ENCODE assay signal across 8 mouse cellular contexts in genomic region chr12:112679027-112679996, GRCm38 (mm10). TPM values are rescaled to one million over a fixed set of nuclear protein-coding genes. Genes with fewer than 3 reads are reported as not detected.
A peak's percentile ranks its signal among the peaks of the same experiment; 100 is the strongest.
DNase-seq lines count a peak whose midpoint lies in the region; ATAC-seq and TF ChIP-seq lines count a peak whose summit lies in the region.

No protein-coding gene starts in this region.

- DNase-seq in spleen, adult 2 months (ENCODE audit: low read depth in 1 of 2, low spot score in 2 of 2): peak in 1 of 2 experiments; percentile 33
- no peak for DNase-seq in spleen, adult 12 weeks (ENCODE audit: low spot score)
- DNase-seq in embryonic facial prominence, embryonic 14.5 days (ENCODE audit: low spot score): peak; percentile 60
- peak; percentile 83 for DNase-seq in lung, embryonic 14.5 days
- no peak for DNase-seq in cerebellum, postnatal 4 days (ENCODE audit: low spot score in 2 of 2)

- no peaks in the 10 kb centered on the region for H3K9me3 ChIP-seq in embryonic facial prominence, embryonic 14.5 days (ENCODE audit: control insufficient read depth, low read length)
- no peaks in the 10 kb centered on the region for H3K9me3 ChIP-seq in lung, embryonic 14.5 days (ENCODE audit: low read depth, low read length)
- H3K9me3 ChIP-seq in stomach, embryonic 14.5 days (ENCODE audit: control insufficient read depth, low read depth, low read length): no peaks in the 10 kb centered on the region

- TF ChIP-seq CTCF in spleen, adult 2 months (IDR thresholded peaks at IDR 0.05; ENCODE audit: extremely low read depth, insufficient read depth, insufficient read length, insufficient replicate concordance): no peak
- TF ChIP-seq CTCF in lung, embryonic 14.5 days (IDR thresholded peaks at IDR 0.05; ENCODE audit: low read depth): no peak

- no peak for TF ChIP-seq POLR2A in spleen, adult 2 months (IDR thresholded peaks at IDR 0.05; ENCODE audit: low read depth, low read length)

- peak overlapping the region; percentile 96 for H3K4me2 ChIP-seq in embryonic facial prominence, embryonic 14.5 days (ENCODE audit: low read depth, low read length)
- peak overlapping the region; percentile 97 for H3K4me2 ChIP-seq in lung, embryonic 14.5 days
- peak overlapping the region; percentile 94 for H3K4me2 ChIP-seq in stomach, embryonic 14.5 days (replicated peaks; ENCODE audit: low read depth, low read length)

- no peak overlapping the region for H3K27ac ChIP-seq in spleen, adult 2 months (ENCODE audit: insufficient read depth, low read length)
- H3K27ac ChIP-seq in embryonic facial prominence, embryonic 14.5 days (replicated peaks; ENCODE audit: low read depth, low read length): peak overlapping the region; percentile 65
- peak overlapping the region; percentile 90 for H3K27ac ChIP-seq in lung, embryonic 14.5 days (ENCODE audit: low read depth)
- peak overlapping the region; percentile 95 for H3K27ac ChIP-seq in stomach, embryonic 14.5 days (ENCODE audit: low read length)

- H3K36me3 ChIP-seq in spleen, adult 2 months (ENCODE audit: control insufficient read depth, insufficient read depth, low read length): no peaks in the 10 kb centered on the region
- H3K36me3 ChIP-seq in embryonic facial prominence, embryonic 14.5 days (ENCODE audit: control insufficient read depth, insufficient read depth, low read length): no peaks in the 10 kb centered on the region
- H3K36me3 ChIP-seq in lung, embryonic 14.5 days (ENCODE audit: insufficient read depth): 0 out of 2 replicates have a peak, but pooled peaks cover 5% of the 10 kb centered on the region
- no peaks in the 10 kb centered on the region; the same call in 1 of the 2 replicates for H3K36me3 ChIP-seq in stomach, embryonic 14.5 days (ENCODE audit: control insufficient read depth, insufficient read depth, low read length)

- H3K4me3 ChIP-seq in spleen, adult 2 months (ENCODE audit: extremely low read depth, insufficient read depth, insufficient read length): peak overlapping the region; percentile 75
- H3K4me3 ChIP-seq in embryonic facial prominence, embryonic 14.5 days (ENCODE audit: low read depth, low read length): peak overlapping the region; percentile 72
- H3K4me3 ChIP-seq in lung, embryonic 14.5 days (ENCODE audit: low read depth, low read length): peak overlapping the region; percentile 66
- H3K4me3 ChIP-seq in stomach, embryonic 14.5 days (ENCODE audit: low read depth, low read length): peak overlapping the region; percentile 71

- ATAC-seq in embryonic facial prominence, embryonic 14.5 days (ENCODE audit: low read depth): peak; percentile 31; the same call in 1 of the 2 replicates
- peak; percentile 31 for ATAC-seq in inflammation-experienced regulatory T-cells, adult 6 months
- peak; percentile 41 for ATAC-seq in lung, embryonic 14.5 days (ENCODE audit: insufficient read depth)
- peak; percentile 68 for ATAC-seq in stomach, embryonic 14.5 days (ENCODE audit: insufficient number of reproducible peaks, insufficient read depth, low FRiP score, low read depth)
- no peak for ATAC-seq in megakaryocyte-erythroid progenitor cell, adult 5-6 weeks (replicated peaks; ENCODE audit: low FRiP score, low TSS enrichment, poor library complexity, severe bottlenecking)

- peaks cover 6% of the 10 kb centered on the region for H3K27me3 ChIP-seq in spleen, adult 2 months (ENCODE audit: control insufficient read depth, insufficient read depth, low read length)
- peaks cover 49% of the 10 kb centered on the region for H3K27me3 ChIP-seq in embryonic facial prominence, embryonic 14.5 days (replicated peaks; ENCODE audit: control insufficient read depth, insufficient read depth, low read length)
- peaks cover 17% of the 10 kb centered on the region for H3K27me3 ChIP-seq in lung, embryonic 14.5 days (ENCODE audit: insufficient read depth, low read length)
- H3K27me3 ChIP-seq in stomach, embryonic 14.5 days (ENCODE audit: control insufficient read depth, insufficient read depth, low read length): no peaks in the 10 kb centered on the region

- peak overlapping the region; percentile 64 for H3K9ac ChIP-seq in embryonic facial prominence, embryonic 14.5 days (ENCODE audit: low read depth, low read length)
- H3K9ac ChIP-seq in lung, embryonic 14.5 days: peak overlapping the region; percentile 66
- H3K9ac ChIP-seq in stomach, embryonic 14.5 days (replicated peaks; ENCODE audit: low read depth, low read length): peak overlapping the region; percentile 52

- peaks cover 10% of the 10 kb centered on the region for H3K4me1 ChIP-seq in spleen, adult 2 months (ENCODE audit: control insufficient read depth, insufficient read depth, insufficient read length)
- H3K4me1 ChIP-seq in embryonic facial prominence, embryonic 14.5 days (ENCODE audit: control insufficient read depth, insufficient read depth, low read length): peaks cover 12% of the 10 kb centered on the region
- peaks cover 24% of the 10 kb centered on the region for H3K4me1 ChIP-seq in lung, embryonic 14.5 days (ENCODE audit: insufficient read depth)
- peaks cover 33% of the 10 kb centered on the region for H3K4me1 ChIP-seq in stomach, embryonic 14.5 days (ENCODE audit: control insufficient read depth, insufficient read depth, low read length)

- WGBS in spleen, adult 2 months: 10% methylated on average over 78 of the region's 87 CpGs
- 11% methylated on average over 23 of the region's 87 CpGs for WGBS in embryonic facial prominence, embryonic 14.5 days
- 4% methylated on average over 73 of the region's 87 CpGs for WGBS in lung, embryonic 14.5 days
- WGBS in stomach, embryonic 14.5 days: 4% methylated on average over 75 of the region's 87 CpGs

RNA-seq across cellular contexts. Expression of gene Zbtb42, which starts 0.7 kb away (rescaled TPM):
- polyA plus RNA-seq in spleen, adult 2 months (2012; rRNA removed): 7.6 and 11.5 TPM in 2 replicates
- polyA plus RNA-seq in embryonic facial prominence, embryonic 14.5 days (2014; fragmentation: Nextera tagmentation; extraction: Ambion mirVana): 3.7 and 3.8 TPM in 2 replicates
- 1 to 10 TPM; 3.7 to 4.3 (median 3.8) TPM for polyA plus RNA-seq in inflammation-experienced regulatory T-cells, adult 6 months (2017; shearing (Covaris generic))
- polyA plus RNA-seq in lung, embryonic 14.5 days (2014; fragmentation: Nextera tagmentation; extraction: Ambion mirVana): 6.7 and 9.0 TPM in 2 replicates
- polyA plus RNA-seq in stomach, embryonic 14.5 days (2014; fragmentation: Nextera tagmentation; extraction: Ambion mirVana): 10.9 and 14.2 TPM in 2 replicates
- 0.33 and 0.67 TPM in 2 replicates for total RNA-seq in megakaryocyte-erythroid progenitor cell, adult 5-6 weeks (2014; fragmentation: Nextera tagmentation)
- total RNA-seq in megakaryocyte-erythroid progenitor cell, adult 5-6 weeks (2017): 0.11 and 6.8 TPM in 2 replicates

RNA-seq across cellular contexts. Expression of gene Akt1, which starts 4.6 kb away (rescaled TPM):
- polyA plus RNA-seq in spleen, adult 2 months (2012; rRNA removed): 105 and 137 TPM in 2 replicates
- polyA plus RNA-seq in embryonic facial prominence, embryonic 14.5 days (2014; fragmentation: Nextera tagmentation; extraction: Ambion mirVana): 76.4 and 84.0 TPM in 2 replicates
- polyA plus RNA-seq in inflammation-experienced regulatory T-cells, adult 6 months (2017; shearing (Covaris generic)): 10 to 100 TPM; 20.2 to 26.3 (median 21.0) TPM
- polyA plus RNA-seq in lung, embryonic 14.5 days (2014; fragmentation: Nextera tagmentation; extraction: Ambion mirVana): 140 and 166 TPM in 2 replicates
- polyA plus RNA-seq in stomach, embryonic 14.5 days (2014; fragmentation: Nextera tagmentation; extraction: Ambion mirVana): 55.6 and 64.6 TPM in 2 replicates
- 101 and 119 TPM in 2 replicates for total RNA-seq in megakaryocyte-erythroid progenitor cell, adult 5-6 weeks (2014; fragmentation: Nextera tagmentation)
- 42.9 and 71.8 TPM in 2 replicates for total RNA-seq in megakaryocyte-erythroid progenitor cell, adult 5-6 weeks (2017)

RNA-seq across cellular contexts. Expression of gene Siva1, which starts 34.8 kb away (rescaled TPM):
- 31.6 and 42.5 TPM in 2 replicates for polyA plus RNA-seq in spleen, adult 2 months (2012; rRNA removed)
- polyA plus RNA-seq in embryonic facial prominence, embryonic 14.5 days (2014; fragmentation: Nextera tagmentation; extraction: Ambion mirVana): 211 and 239 TPM in 2 replicates
- 10 to 100 TPM; 34.6 to 68.7 (median 39.4) TPM for polyA plus RNA-seq in inflammation-experienced regulatory T-cells, adult 6 months (2017; shearing (Covaris generic))
- polyA plus RNA-seq in lung, embryonic 14.5 days (2014; fragmentation: Nextera tagmentation; extraction: Ambion mirVana): 253 and 291 TPM in 2 replicates
- polyA plus RNA-seq in stomach, embryonic 14.5 days (2014; fragmentation: Nextera tagmentation; extraction: Ambion mirVana): 250 and 274 TPM in 2 replicates
- total RNA-seq in megakaryocyte-erythroid progenitor cell, adult 5-6 weeks (2014; fragmentation: Nextera tagmentation): 168 and 170 TPM in 2 replicates
- total RNA-seq in megakaryocyte-erythroid progenitor cell, adult 5-6 weeks (2017): 169 and 202 TPM in 2 replicates

RNA-seq across cellular contexts. Expression of gene Cep170b, which starts 40.9 kb away (rescaled TPM):
- polyA plus RNA-seq in spleen, adult 2 months (2012; rRNA removed): 7.6 and 9.1 TPM in 2 replicates
- polyA plus RNA-seq in embryonic facial prominence, embryonic 14.5 days (2014; fragmentation: Nextera tagmentation; extraction: Ambion mirVana): 13.3 and 14.4 TPM in 2 replicates
- polyA plus RNA-seq in inflammation-experienced regulatory T-cells, adult 6 months (2017; shearing (Covaris generic)): 1 to 10 TPM; 2.4 to 5.1 (median 4.1) TPM
- polyA plus RNA-seq in lung, embryonic 14.5 days (2014; fragmentation: Nextera tagmentation; extraction: Ambion mirVana): 21.4 and 23.1 TPM in 2 replicates
- 15.8 and 16.2 TPM in 2 replicates for polyA plus RNA-seq in stomach, embryonic 14.5 days (2014; fragmentation: Nextera tagmentation; extraction: Ambion mirVana)
- 0.07 and 2.0 TPM in 2 replicates for total RNA-seq in megakaryocyte-erythroid progenitor cell, adult 5-6 weeks (2014; fragmentation: Nextera tagmentation)
- 0.11 and 20.5 TPM in 2 replicates for total RNA-seq in megakaryocyte-erythroid progenitor cell, adult 5-6 weeks (2017)

RNA-seq across cellular contexts. Expression of gene Adssl1, which starts 59.5 kb away (rescaled TPM):
- polyA plus RNA-seq in spleen, adult 2 months (2012; rRNA removed): 10.7 and 18.8 TPM in 2 replicates
- polyA plus RNA-seq in embryonic facial prominence, embryonic 14.5 days (2014; fragmentation: Nextera tagmentation; extraction: Ambion mirVana): 23.2 and 26.5 TPM in 2 replicates
- polyA plus RNA-seq in inflammation-experienced regulatory T-cells, adult 6 months (2017; shearing (Covaris generic)): 1 to 10 TPM in 2 of 3 experiments, under 1 TPM in 1; 0.99 to 1.9 (median 1.6) TPM
- polyA plus RNA-seq in lung, embryonic 14.5 days (2014; fragmentation: Nextera tagmentation; extraction: Ambion mirVana): 3.8 and 5.0 TPM in 2 replicates
- 2.8 and 3.1 TPM in 2 replicates for polyA plus RNA-seq in stomach, embryonic 14.5 days (2014; fragmentation: Nextera tagmentation; extraction: Ambion mirVana)
- 3.7 and 6.2 TPM in 2 replicates for total RNA-seq in megakaryocyte-erythroid progenitor cell, adult 5-6 weeks (2014; fragmentation: Nextera tagmentation)
- 5.0 and 5.8 TPM in 2 replicates for total RNA-seq in megakaryocyte-erythroid progenitor cell, adult 5-6 weeks (2017)

Comparison
In these comparisons a context has a peak if more than half of its experiments do, and no peak if none do; other contexts are left out.
1. DNase-seq: peak in embryonic facial prominence, embryonic 14.5 days (single experiment) and lung, embryonic 14.5 days (single experiment); none in spleen, adult 12 weeks (single experiment) and cerebellum, postnatal 4 days (0 of 2).
2. Peak in every context shown above with its lines, with median percentiles within 50 percentile points of each other: H3K4me3 ChIP-seq, H3K4me2 ChIP-seq and H3K9ac ChIP-seq.